Mouse (Mus musculus) lung, adult 2 months (tissue): ENCODE measurements at regions not wholly inside any gene's neighbourhood (a gene's known extent, or its start where the extent isn't known, plus 50 kb on each side); places are given as distances from the start of the nearest gene placed in this dataset.

Experiments used
- CTCF ChIP-seq: fragments of 200-500 bp; IDR thresholded peaks from 2 replicates; pipeline ENCODE4 v1.5.1; 2011; ENCODE audit warnings: mild to moderate bottlenecking, low read length, control low read depth; ENCODE audit not compliant: insufficient read depth
- POLR2A ChIP-seq: fragments of 200-500 bp; IDR thresholded peaks from 2 replicates; pipeline ENCODE4 v1.6.1; 2011; ENCODE audit warnings: low read depth, mild to moderate bottlenecking, control low read depth, low read length, borderline replicate concordance; ENCODE audit errors: extremely low read depth

DNA sequence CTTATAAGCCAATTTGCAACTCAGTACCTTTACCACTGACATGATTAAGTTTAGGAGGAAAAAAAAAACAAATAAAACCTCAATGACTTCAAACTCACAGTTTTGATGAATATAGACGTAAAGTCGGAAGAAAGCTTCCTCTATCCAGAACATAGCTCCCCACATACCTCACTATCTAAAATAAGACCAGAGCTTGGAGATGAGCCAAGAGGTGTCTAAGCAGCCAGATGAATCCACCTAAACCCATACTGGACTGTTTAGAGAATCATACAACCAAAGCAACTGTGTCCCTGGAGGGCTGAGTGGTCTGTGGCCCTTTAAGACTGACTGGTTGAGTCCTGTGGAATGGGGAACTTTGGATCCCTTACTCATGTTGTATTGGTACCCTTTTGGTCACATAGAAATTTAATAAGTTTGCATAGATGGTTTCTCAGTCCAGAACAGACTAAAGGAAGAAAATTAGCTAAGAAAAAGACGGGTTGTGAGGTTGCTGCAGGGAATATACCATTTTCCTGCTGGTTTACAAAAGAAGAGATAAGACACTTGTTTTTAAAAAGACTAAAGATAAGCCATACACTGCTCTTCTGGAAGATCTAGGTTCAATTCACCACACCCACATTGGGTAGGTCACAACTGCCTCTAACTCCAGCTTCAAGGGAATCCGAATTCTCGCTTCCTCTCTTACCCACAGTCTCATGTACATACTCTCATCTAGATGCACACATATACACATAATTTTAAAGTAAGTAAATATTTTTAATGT, 127.6 kb downstream of the Zfp36l1 start:
- TF ChIP-seq CTCF (no peak), POLR2A (no peak)
